Mouse (Mus musculus) heart, embryonic 11.5 days (tissue): ENCODE measurements at regions not wholly inside any gene's neighbourhood (a gene's known extent, or its start where the extent isn't known, plus 50 kb on each side); places are given as distances from the start of the nearest gene placed in this dataset.

Experiments used
- ATAC-seq: fragments of 200-750 bp; cut with Nextera tagmentation; replicated peaks from 2 replicates; pipeline ENCODE4 v1.8.0; 2017; ENCODE audit warnings: moderate library complexity; ENCODE audit not compliant: insufficient number of reproducible peaks, low FRiP score, low TSS enrichment
- H3K27ac ChIP-seq: fragments of 300-500 bp; sonication (generic); 2 replicates; pipeline ENCODE4 v1.5.1; 2014; ENCODE audit warnings: mild to moderate bottlenecking, low read depth, low read length
- H3K27me3 ChIP-seq: fragments of 300-500 bp; sonication (generic); 2 replicates; pipeline ENCODE4 v1.6.1; 2014; ENCODE audit warnings: mild to moderate bottlenecking, low read length, mixed read lengths; ENCODE audit not compliant: control insufficient read depth, insufficient read depth
- H3K36me3 ChIP-seq: fragments of 300-500 bp; sonication (generic); 2 replicates; pipeline ENCODE4 v1.6.1; 2014; ENCODE audit warnings: mild to moderate bottlenecking, low read length, moderate library complexity, mixed read lengths; ENCODE audit not compliant: control insufficient read depth, insufficient read depth
- H3K4me1 ChIP-seq: fragments of 300-500 bp; sonication (generic); 2 replicates; pipeline ENCODE4 v1.6.1; 2014; ENCODE audit warnings: low read length; ENCODE audit not compliant: control insufficient read depth, insufficient read depth
- H3K4me2 ChIP-seq: fragments of 300-500 bp; sonication (generic); 2 replicates; pipeline ENCODE4 v1.6.1; 2014; ENCODE audit warnings: mild to moderate bottlenecking, moderate library complexity
- H3K4me3 ChIP-seq: fragments of 300-500 bp; sonication (generic); 2 replicates; pipeline ENCODE4 v1.5.1; 2014; ENCODE audit warnings: low read depth, low read length
- H3K9ac ChIP-seq: fragments of 300-500 bp; sonication (generic); 2 replicates; pipeline ENCODE4 v1.6.1; 2014; ENCODE audit warnings: mild to moderate bottlenecking, low read depth, low read length, moderate library complexity
- H3K9me3 ChIP-seq: fragments of 300-500 bp; sonication (generic); replicated peaks from 2 replicates; pipeline ENCODE4 v1.6.1; 2016; ENCODE audit warnings: low read length; ENCODE audit not compliant: control insufficient read depth
- WGBS: fragments of 180-500 bp; shearing (Covaris S2); extraction: QIAGEN DNeasy Blood & Tissue Kit; methylation state at CpG from one replicate; pipeline ENCODE4 v1.1.7; 2014; ENCODE audit not compliant: insufficient replicate concordance; 5-methylcytosine and 5-hydroxymethylcytosine counted together

DNA sequence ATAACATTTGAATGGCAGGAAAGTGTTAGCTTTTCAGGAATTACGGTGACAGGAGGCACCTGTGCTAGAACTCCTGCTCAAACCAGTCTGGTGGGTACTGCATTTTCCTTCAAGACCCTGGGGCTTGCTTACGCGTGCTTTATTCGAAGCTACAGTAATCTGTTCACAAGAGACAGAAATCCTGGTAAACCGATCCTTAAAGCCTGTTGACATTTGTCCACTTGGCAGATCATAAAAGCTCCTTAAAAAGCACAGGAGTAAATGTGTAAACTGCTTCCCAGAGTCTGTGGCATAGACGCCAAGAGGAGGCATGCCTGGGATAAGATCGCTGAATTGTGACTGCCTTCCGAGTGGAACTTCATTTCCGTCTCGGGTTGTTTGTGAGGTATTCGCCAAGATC is 130.5 kb downstream of the Rpl36a-ps1 start:
- H3K9me3 ChIP-seq = no peaks in the 10 kb centered on the region
- no peaks in the 10 kb centered on the region for H3K4me1 ChIP-seq
- H3K4me3 ChIP-seq = no peak overlapping the region
- no peaks in the 10 kb centered on the region for H3K27me3 ChIP-seq
- ATAC-seq = no peak
- WGBS = 76% methylated on average over 11 of the region's 11 CpGs
- H3K27ac ChIP-seq = no peak overlapping the region
- no peaks in the 10 kb centered on the region for H3K36me3 ChIP-seq
- no peak overlapping the region for H3K4me2 ChIP-seq
- no peak overlapping the region for H3K9ac ChIP-seq

DNA sequence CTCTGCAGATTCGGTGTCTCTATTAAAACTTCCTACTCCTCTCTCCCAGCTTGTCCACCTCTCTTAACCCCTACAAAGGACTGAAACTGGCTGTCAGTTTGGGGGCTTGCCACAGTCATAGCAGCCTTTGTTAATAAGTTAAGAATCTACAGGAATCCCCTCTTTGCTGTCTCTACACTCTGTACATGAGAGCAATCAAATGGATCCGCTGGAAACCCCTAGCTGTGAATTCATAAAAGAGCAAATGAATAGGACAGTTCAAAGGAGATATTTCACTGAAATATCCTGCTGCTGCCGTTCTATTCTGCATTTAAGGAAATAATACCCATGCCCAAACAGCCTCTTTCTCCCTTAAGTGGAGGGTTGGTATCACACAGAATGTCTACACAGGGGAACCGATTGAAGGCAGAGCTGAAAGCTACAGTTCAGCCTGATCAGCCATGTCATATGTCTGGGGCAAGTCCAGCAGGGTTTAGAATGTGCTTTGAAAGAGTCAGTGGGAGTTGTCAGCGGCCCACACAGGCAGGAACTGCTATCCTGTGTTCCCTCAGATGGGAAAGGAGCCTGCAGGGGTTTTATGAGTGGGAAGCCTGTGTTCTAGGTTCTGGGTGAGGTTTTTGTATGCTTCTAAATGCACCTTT is 131.9 kb downstream of the Rpl36a-ps1 start:
- no peak overlapping the region for H3K4me3 ChIP-seq
- no peaks in the 10 kb centered on the region for H3K36me3 ChIP-seq
- no peak overlapping the region for H3K27ac ChIP-seq
- H3K4me2 ChIP-seq = no peak overlapping the region
- H3K9ac ChIP-seq = no peak overlapping the region
- WGBS = 74% methylated on average over 5 of the region's 5 CpGs
- no peaks in the 10 kb centered on the region for H3K27me3 ChIP-seq
- H3K9me3 ChIP-seq = no peaks in the 10 kb centered on the region
- ATAC-seq = no peak
- no peaks in the 10 kb centered on the region for H3K4me1 ChIP-seq

DNA sequence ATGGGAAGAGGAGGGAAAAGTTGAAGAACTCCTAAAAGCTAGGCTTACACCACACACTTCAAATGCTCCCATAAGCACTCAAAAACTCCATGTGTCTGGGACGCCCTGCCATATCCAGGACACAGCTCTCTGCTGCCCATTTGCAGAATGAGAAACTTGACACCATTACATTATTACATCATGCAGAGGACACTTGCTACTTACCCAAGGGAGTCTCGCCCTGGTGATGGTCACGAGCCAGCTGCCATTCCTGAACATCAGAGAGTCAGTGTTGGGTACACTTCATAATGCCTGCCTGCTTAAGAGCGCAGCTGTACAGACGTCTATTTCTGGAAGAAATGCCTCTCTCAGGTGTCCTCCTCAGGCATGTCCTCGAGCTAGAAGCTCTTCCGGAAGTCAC is 135.3 kb downstream of the Rpl36a-ps1 start:
- WGBS = 69% methylated on average over 7 of the region's 7 CpGs
- Histone ChIP-seq H3K4me3 (no peak overlapping the region), H3K4me2 (no peak overlapping the region), H3K27me3 (no peaks in the 10 kb centered on the region), H3K9me3 (no peaks in the 10 kb centered on the region), H3K27ac (no peak overlapping the region), H3K9ac (no peak overlapping the region), H3K36me3 (no peaks in the 10 kb centered on the region), H3K4me1 (no peaks in the 10 kb centered on the region)
- ATAC-seq = no peak

DNA sequence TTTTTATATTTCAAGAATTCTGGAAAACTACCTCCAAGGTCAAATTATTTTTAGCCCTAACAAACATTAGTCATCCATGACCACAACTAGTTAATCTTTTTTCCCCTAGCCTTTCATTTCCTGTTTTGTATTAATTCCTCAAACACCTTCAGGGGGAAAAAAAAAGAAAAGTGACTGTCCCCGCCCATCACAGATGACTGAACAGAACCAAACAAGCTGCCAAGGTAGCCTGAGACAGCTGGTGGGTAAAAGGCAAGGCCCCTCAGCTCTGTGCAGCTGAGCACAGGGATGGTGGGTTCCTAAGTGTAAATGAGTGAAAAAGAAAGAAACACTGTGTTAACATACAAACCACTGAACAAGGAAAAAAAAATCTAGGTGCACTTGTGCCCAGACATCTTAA is 145.6 kb downstream of the Rpl36a-ps1 start:
- H3K4me2 ChIP-seq = no peak overlapping the region
- no peak overlapping the region for H3K27ac ChIP-seq
- H3K9ac ChIP-seq = no peak overlapping the region
- 71% methylated on average over 1 of the region's 1 CpGs for WGBS
- H3K4me3 ChIP-seq = no peak overlapping the region
- H3K27me3 ChIP-seq = no peaks in the 10 kb centered on the region
- H3K4me1 ChIP-seq = no peaks in the 10 kb centered on the region
- no peak for ATAC-seq
- no peaks in the 10 kb centered on the region for H3K9me3 ChIP-seq
- H3K36me3 ChIP-seq = no peaks in the 10 kb centered on the region

DNA sequence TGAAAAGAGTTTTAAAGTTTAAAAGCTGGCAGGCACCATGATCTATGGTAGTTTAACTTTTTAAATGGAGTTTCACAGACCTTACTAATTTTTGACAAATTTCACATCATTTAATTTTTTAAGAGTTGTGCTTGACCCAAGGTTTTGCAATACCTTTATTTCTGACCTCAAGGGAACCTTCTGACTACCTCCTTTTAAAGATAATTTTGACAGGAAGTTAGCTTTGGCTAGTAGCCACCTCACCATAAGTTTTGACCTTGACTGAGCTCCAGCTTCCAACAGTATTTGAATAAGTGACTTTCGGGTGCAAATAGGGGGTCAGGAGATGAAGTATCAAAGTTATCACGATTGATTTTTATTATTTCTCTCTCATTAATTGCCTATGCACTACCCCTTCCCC is 149.9 kb downstream of the Rpl36a-ps1 start:
- H3K9ac ChIP-seq = no peak overlapping the region
- H3K4me3 ChIP-seq = no peak overlapping the region
- H3K9me3 ChIP-seq = no peaks in the 10 kb centered on the region
- 77% methylated on average over 2 of the region's 2 CpGs for WGBS
- no peak for ATAC-seq
- H3K4me2 ChIP-seq = no peak overlapping the region
- no peaks in the 10 kb centered on the region for H3K4me1 ChIP-seq
- H3K27ac ChIP-seq = no peak overlapping the region
- no peaks in the 10 kb centered on the region for H3K36me3 ChIP-seq
- H3K27me3 ChIP-seq = no peaks in the 10 kb centered on the region

DNA sequence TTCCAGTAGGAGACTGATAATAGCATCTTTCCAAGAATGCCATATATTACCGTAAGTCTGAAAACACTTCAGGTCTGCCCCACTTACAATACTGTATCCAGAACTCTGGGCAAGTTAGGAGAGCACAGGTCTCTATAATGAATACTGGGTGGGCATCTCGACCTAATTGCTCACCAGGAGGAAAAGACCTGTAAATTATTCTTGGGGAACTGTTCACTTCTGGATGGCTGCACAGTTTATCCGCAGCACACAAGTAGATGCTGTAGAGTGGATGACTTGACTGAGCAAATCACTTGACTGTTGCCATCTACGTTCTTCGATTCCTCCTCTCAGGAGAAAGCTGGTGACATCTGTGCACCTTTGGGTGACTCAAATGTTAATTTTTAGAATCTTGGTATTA is 159.8 kb downstream of the Rpl36a-ps1 start:
- no peak overlapping the region for H3K27ac ChIP-seq
- WGBS = 82% methylated on average over 5 of the region's 5 CpGs
- H3K9me3 ChIP-seq = no peaks in the 10 kb centered on the region
- no peaks in the 10 kb centered on the region for H3K36me3 ChIP-seq
- H3K27me3 ChIP-seq = no peaks in the 10 kb centered on the region
- no peaks in the 10 kb centered on the region for H3K4me1 ChIP-seq
- no peak overlapping the region for H3K9ac ChIP-seq
- no peak overlapping the region for H3K4me2 ChIP-seq
- no peak overlapping the region for H3K4me3 ChIP-seq
- ATAC-seq = no peak

DNA sequence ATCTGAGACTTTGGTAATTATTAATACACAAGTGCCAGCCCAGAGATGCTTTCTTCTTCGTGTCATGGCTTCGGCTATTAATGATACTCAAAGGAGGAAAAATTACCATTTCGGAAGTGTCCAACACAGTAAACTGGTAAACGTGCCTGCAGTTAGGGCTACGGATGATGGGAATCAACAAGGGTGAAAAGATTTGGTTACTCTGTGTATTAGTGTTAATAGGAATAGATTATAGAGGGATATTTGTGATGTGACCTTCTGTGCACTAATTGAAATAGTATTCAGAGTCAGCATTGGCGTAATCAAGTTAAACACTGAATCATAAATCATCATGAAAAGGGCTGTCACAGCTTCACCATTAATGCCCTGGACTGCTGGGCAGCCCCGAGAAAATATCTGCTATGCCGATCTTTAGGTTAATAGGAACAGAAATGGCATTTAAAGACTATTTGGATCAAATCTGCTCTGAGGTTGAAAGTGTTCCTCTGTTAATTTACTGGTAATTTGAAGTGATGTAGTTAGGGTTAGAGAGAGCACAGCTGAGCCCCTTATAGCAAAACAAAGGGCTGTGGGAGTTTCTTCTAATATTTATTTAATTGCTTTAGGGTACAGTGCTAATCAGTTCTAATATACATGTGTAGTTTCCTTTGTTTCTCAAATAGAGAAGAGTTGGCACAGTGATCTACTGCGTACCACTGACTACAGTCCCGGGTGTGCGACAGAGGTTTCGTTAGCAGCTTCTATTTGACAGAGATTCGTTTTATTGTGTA is 160.7 kb downstream of the Rpl36a-ps1 start:
- Histone ChIP-seq H3K4me1 (no peaks in the 10 kb centered on the region), H3K4me2 (no peak overlapping the region), H3K27ac (no peak overlapping the region), H3K27me3 (no peaks in the 10 kb centered on the region), H3K4me3 (no peak overlapping the region), H3K9me3 (no peaks in the 10 kb centered on the region), H3K9ac (no peak overlapping the region), H3K36me3 (no peaks in the 10 kb centered on the region)
- no peak for ATAC-seq
- 79% methylated on average over 13 of the region's 13 CpGs for WGBS

DNA sequence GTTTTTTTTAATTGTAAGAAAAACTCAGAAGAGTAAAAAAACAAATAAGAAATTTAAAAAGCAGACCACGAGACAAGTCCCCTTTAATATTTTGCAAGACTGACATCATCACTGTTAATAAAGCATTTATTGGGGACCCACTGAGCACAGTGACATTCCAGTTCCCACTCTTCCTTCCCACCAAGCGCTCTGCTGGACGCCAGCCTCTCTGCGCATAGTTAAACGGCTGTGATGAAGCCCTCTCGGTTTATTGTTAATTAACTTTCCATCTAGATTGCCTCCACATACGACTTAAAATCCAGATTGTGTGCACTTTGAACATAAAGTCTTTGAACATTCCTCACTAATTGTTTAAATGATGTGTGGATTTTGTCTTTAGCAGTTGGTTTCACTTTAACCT is 161.7 kb downstream of the Rpl36a-ps1 start:
- no peaks in the 10 kb centered on the region for H3K4me1 ChIP-seq
- H3K4me2 ChIP-seq = no peak overlapping the region
- ATAC-seq = no peak
- H3K9ac ChIP-seq = no peak overlapping the region
- H3K27ac ChIP-seq = no peak overlapping the region
- no peaks in the 10 kb centered on the region for H3K36me3 ChIP-seq
- WGBS = 70% methylated on average over 7 of the region's 7 CpGs
- no peaks in the 10 kb centered on the region for H3K27me3 ChIP-seq
- H3K9me3 ChIP-seq = no peaks in the 10 kb centered on the region
- no peak overlapping the region for H3K4me3 ChIP-seq
